Mouse (Mus musculus): ENCODE results near the gene Slc13a2.

Gene Slc13a2

GRCm38 (mm10) chr11:78397397-78397796 is 24.6 kb downstream of the Slc13a2 start:
- peak; percentile 17 to 29 for DNase-seq (ENCODE audit: low read depth in 1 of 2, low spot score in 2 of 2)

GRCm38 (mm10) chr11:78396950-78397349 is 25.1 kb downstream of the Slc13a2 start:
- DNase-seq (ENCODE audit: low read depth in 1 of 2, low spot score in 2 of 2), result no peak

- DNase-seq (ENCODE audit: low read depth in 1 of 2, low spot score in 2 of 2), result no peak
These were observed 29.3 kb downstream of the Slc13a2 start for GRCm38 (mm10) chr11:78392728-78393127.

GRCm38 (mm10) chr11:78386508-78387043 is 35.4 kb downstream of the Slc13a2 start, which contains the start of gene Foxn1:
Gene Foxn1, minus strand, starts transcription at chr11:78386558.
- DNase-seq (ENCODE audit: low read depth in 1 of 2, low spot score in 2 of 2), result no peak

GRCm38 (mm10) chr11:78385776-78386175 is 36.2 kb downstream of the Slc13a2 start:
- DNase-seq (ENCODE audit: low read depth in 1 of 2, low spot score in 2 of 2), result no peak

GRCm38 (mm10) chr11:78382701-78383100 is 39.3 kb downstream of the Slc13a2 start:
- no peak for DNase-seq (ENCODE audit: low read depth in 1 of 2, low spot score in 2 of 2)

GRCm38 (mm10) chr11:78382286-78382685 is 39.7 kb downstream of the Slc13a2 start:
- DNase-seq (ENCODE audit: low read depth in 1 of 2, low spot score in 2 of 2), result no peak

GRCm38 (mm10) chr11:78380996-78381395 is 41.0 kb downstream of the Slc13a2 start:
- DNase-seq (ENCODE audit: low read depth in 1 of 2, low spot score in 2 of 2), result no peak

GRCm38 (mm10) chr11:78380351-78380750 is 41.7 kb downstream of the Slc13a2 start:
- no peak for DNase-seq (ENCODE audit: low read depth in 1 of 2, low spot score in 2 of 2)

GRCm38 (mm10) chr11:78377549-78378159 is 44.4 kb downstream of the Slc13a2 start:
- DNase-seq (ENCODE audit: low read depth in 1 of 2, low spot score in 2 of 2), result no peak

GRCm38 (mm10) chr11:78374147-78374546 is 47.9 kb downstream of the Slc13a2 start:
- DNase-seq (ENCODE audit: low read depth in 1 of 2, low spot score in 2 of 2), result no peak

GRCm38 (mm10) chr11:78372610-78373009 is 49.4 kb downstream of the Slc13a2 start:
- DNase-seq (ENCODE audit: low read depth in 1 of 2, low spot score in 2 of 2), result no peak

- DNase-seq (ENCODE audit: low read depth in 1 of 2, low spot score in 2 of 2), result no peak
These were observed 49.9 kb downstream of the Slc13a2 start for GRCm38 (mm10) chr11:78372166-78372565.

GRCm38 (mm10) chr11:78371711-78372110 is 50.3 kb downstream of the Slc13a2 start:
- no peak for DNase-seq (ENCODE audit: low read depth in 1 of 2, low spot score in 2 of 2)

- DNase-seq (ENCODE audit: low read depth in 1 of 2, low spot score in 2 of 2), result no peak
These were observed 51.6 kb downstream of the Slc13a2 start for GRCm38 (mm10) chr11:78370389-78370788.

GRCm38 (mm10) chr11:78367456-78368225 is 54.4 kb downstream of the Slc13a2 start:
- DNase-seq (ENCODE audit: low read depth in 1 of 2, low spot score in 2 of 2), result no peak

GRCm38 (mm10) chr11:78364103-78364502 is 57.9 kb downstream of the Slc13a2 start:
- no peak for DNase-seq (ENCODE audit: low read depth in 1 of 2, low spot score in 2 of 2)

- no peak for DNase-seq (ENCODE audit: low read depth in 1 of 2, low spot score in 2 of 2)
These were observed 58.6 kb downstream of the Slc13a2 start for GRCm38 (mm10) chr11:78363309-78364007.

- DNase-seq (ENCODE audit: low read depth in 1 of 2, low spot score in 2 of 2), result no peak
These were observed 61.3 kb downstream of the Slc13a2 start for GRCm38 (mm10) chr11:78360789-78361131.

- DNase-seq (ENCODE audit: low read depth in 1 of 2, low spot score in 2 of 2), result peak in 1 of 2 experiments; percentile 66
These were observed 61.8 kb downstream of the Slc13a2 start for GRCm38 (mm10) chr11:78360125-78360788.

GRCm38 (mm10) chr11:78358330-78359007 is 63.5 kb downstream of the Slc13a2 start:
- no peak for DNase-seq (ENCODE audit: low read depth in 1 of 2, low spot score in 2 of 2)
